Mouse (Mus musculus) erythroid progenitor cell, adult 5-6 weeks (primary cell): ENCODE data around the gene Saxo1. TPM values are rescaled to one million over a fixed set of nuclear protein-coding genes. Genes with fewer than 3 reads are reported as not detected.

Experiments
- ATAC-seq: replicated peaks from 2 replicates; pipeline ENCODE4 v1.8.0; 2016; ENCODE audit warnings: moderate number of reproducible peaks, mild to moderate bottlenecking, moderate TSS enrichment, inconsistent platforms; ENCODE audit not compliant: poor library complexity, low FRiP score, severe bottlenecking
- total RNA-seq, 2 experiments: library from RNA; stranded (forward) in 1 of 2; stranded (reverse) in 1 of 2; fragments of 150-400 nt in 1 of 2; fragments of 186-747, 209-891 nt in 1 of 2; gene quantifications; 2 replicates each; pipeline versions ENCODE4 v1.2.3 to v1.2.4; 2015 to 2017; ENCODE audit warnings: low replicate concordance in 2 of 2

Saxo1 gene
- total RNA-seq, 2 experiments from 2014 or later: not detected

- no peak for ATAC-seq
These were observed 129.9 kb downstream of the Saxo1 start for GRCm38 (mm10) chr4:86428091-86428745.

- ATAC-seq: no peak
These were observed 130.8 kb downstream of the Saxo1 start for GRCm38 (mm10) chr4:86427312-86427711.

GRCm38 (mm10) chr4:86426549-86426948 is 131.6 kb downstream of the Saxo1 start:
- no peak for ATAC-seq

- ATAC-seq: no peak
These were observed 132.5 kb downstream of the Saxo1 start for GRCm38 (mm10) chr4:86425581-86425980.

GRCm38 (mm10) chr4:86422586-86422985 is 135.5 kb downstream of the Saxo1 start:
- ATAC-seq: no peak

- ATAC-seq: no peak
These were observed 141.6 kb downstream of the Saxo1 start for GRCm38 (mm10) chr4:86416401-86417025.

GRCm38 (mm10) chr4:86413388-86413787 is 144.7 kb downstream of the Saxo1 start:
- ATAC-seq: no peak

- no peak for ATAC-seq
These were observed 147.2 kb downstream of the Saxo1 start for GRCm38 (mm10) chr4:86410946-86411345.

GRCm38 (mm10) chr4:86408421-86408820 is 149.7 kb downstream of the Saxo1 start:
- ATAC-seq: no peak

- no peak for ATAC-seq
These were observed 151.0 kb downstream of the Saxo1 start for GRCm38 (mm10) chr4:86407200-86407527.

- ATAC-seq: no peak
These were observed 151.5 kb downstream of the Saxo1 start for GRCm38 (mm10) chr4:86406501-86407199.

GRCm38 (mm10) chr4:86401116-86401515 is 157.0 kb downstream of the Saxo1 start:
- ATAC-seq: no peak

- ATAC-seq: no peak
These were observed 160.7 kb downstream of the Saxo1 start for GRCm38 (mm10) chr4:86397470-86397869.

GRCm38 (mm10) chr4:86396672-86397288 is 161.3 kb downstream of the Saxo1 start:
- ATAC-seq: no peak

GRCm38 (mm10) chr4:86395636-86396035 is 162.5 kb downstream of the Saxo1 start:
- no peak for ATAC-seq

Other genes starting within 250 kb of the Saxo1 start
- gene Rraga, start 17.3 kb upstream of the Saxo1 start, total RNA-seq (2015; ENCODE audit: low replicate concordance): 19.7 and 40.0 TPM in 2 replicates
- 8.3 and 14.5 TPM in 2 replicates for gene Rraga, start 17.3 kb upstream of the Saxo1 start, total RNA-seq (2017; ENCODE audit: low replicate concordance)
- 11.5 and 19.3 TPM in 2 replicates for gene Haus6, start 53.7 kb upstream of the Saxo1 start, total RNA-seq (2015; ENCODE audit: low replicate concordance)
- gene Haus6, start 53.7 kb upstream of the Saxo1 start, total RNA-seq (2017; ENCODE audit: low replicate concordance): 16.9 and 27.2 TPM in 2 replicates
- gene Plin2, start 111.7 kb upstream of the Saxo1 start, total RNA-seq (2015; ENCODE audit: low replicate concordance): 16.3 and 24.1 TPM in 2 replicates
- gene Plin2, start 111.7 kb upstream of the Saxo1 start, total RNA-seq (2017; ENCODE audit: low replicate concordance): 18.5 and 30.5 TPM in 2 replicates
- 9.2 and 12.3 TPM in 2 replicates for gene Dennd4c, start 190.2 kb upstream of the Saxo1 start, total RNA-seq (2015; ENCODE audit: low replicate concordance)
- 10.5 and 11.8 TPM in 2 replicates for gene Dennd4c, start 190.2 kb upstream of the Saxo1 start, total RNA-seq (2017; ENCODE audit: low replicate concordance)